Mouse (Mus musculus) right cerebral cortex, postnatal 14 days (tissue): Measurements from ENCODE around the gene Stam2.

Source experiments
- DNase-seq: peaks from one replicate; pipeline ENCODE4 v3.0.0; 2022

The Stam2 gene

GRCm38 (mm10) chr2:52647255-52647998 lies 94.7 kb downstream of the Stam2 start:
- DNase-seq = no peak

GRCm38 (mm10) chr2:52643657-52644056 lies 98.4 kb downstream of the Stam2 start:
- DNase-seq = no peak
